Mouse (Mus musculus) stomach, postnatal 0 days (tissue): ENCODE data around the gene Tha1.

ENCODE experiments used
- CTCF ChIP-seq: IDR thresholded peaks from 2 replicates; pipeline ENCODE4 v1.5.1; 2016; ENCODE audit warnings: antibody characterized with exemption, low read depth, mild to moderate bottlenecking, moderate library complexity
- EP300 ChIP-seq: optimal IDR thresholded peaks from 2 replicates; pipeline ENCODE3; 2016; ENCODE audit warnings: antibody characterized with exemption

GRCm38 (mm10) chr11:117829671-117830215 lies 43.5 kb downstream of the Tha1 start:
- TF ChIP-seq CTCF: no peak
- TF ChIP-seq EP300: no peak
